8 mouse cellular contexts compared by ENCODE assay signal in the genomic region with DNA sequence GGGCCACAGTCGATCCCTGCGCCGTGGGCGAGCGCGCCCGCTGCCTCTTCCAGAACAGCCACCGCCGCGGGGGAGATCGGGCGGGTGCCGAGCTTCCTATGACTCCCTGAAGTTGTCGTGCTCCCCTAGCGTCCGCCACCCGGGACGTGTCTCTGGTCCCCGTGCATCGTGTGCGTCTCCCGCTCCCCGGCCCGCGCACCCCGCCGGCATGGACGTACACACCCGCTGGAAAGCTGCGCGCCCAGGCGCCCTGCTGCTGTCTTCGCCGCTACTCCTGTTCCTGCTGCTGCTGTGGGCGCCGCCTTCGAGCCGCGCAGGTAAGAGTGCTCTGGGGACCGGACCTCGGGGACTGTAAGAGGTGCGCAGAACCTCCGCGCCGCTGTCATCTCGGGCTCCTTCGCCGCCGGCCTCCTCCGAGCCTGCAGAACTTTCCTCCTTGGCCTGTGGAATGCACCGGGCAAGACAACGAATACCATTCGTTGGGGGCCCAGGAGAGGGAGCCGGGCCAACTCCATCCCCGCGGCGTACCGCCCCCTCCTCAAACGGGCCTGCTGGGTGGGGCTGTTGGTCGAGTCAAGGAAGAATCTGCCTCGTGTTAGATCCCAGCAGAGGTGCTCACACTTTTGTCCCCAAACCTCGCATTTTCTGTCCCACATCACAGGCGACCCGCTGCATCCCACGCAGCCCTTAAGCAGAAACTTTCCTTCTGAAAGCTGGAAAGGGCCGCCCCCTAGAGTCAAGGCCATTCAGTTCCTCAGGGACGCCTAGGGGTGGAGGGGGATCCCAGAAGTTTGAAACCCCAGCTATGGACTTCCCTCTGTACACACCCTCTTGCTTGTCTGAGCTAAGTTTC. TPM values are rescaled to one million over a fixed set of nuclear protein-coding genes. Genes with fewer than 3 reads are reported as not detected.
A peak's percentile ranks its signal among the peaks of the same experiment; 100 is the strongest.
DNase-seq lines count a peak whose midpoint lies in the region; ATAC-seq lines count a peak whose summit lies in the region.

No protein-coding gene starts in this region.

- 0 out of 2 replicates have a peak, but pooled peaks cover 3% of the 10 kb centered on the region for H3K36me3 ChIP-seq in embryonic facial prominence, embryonic 12.5 days
- H3K36me3 ChIP-seq in heart, embryonic 16.5 days (ENCODE audit: control insufficient read depth, insufficient read depth), result no peaks in the 10 kb centered on the region
- H3K36me3 ChIP-seq in stomach, embryonic 15.5 days, result no peaks in the 10 kb centered on the region

- H3K4me2 ChIP-seq in embryonic facial prominence, embryonic 12.5 days (replicated peaks), result peak overlapping the region; percentile 78
- H3K4me2 ChIP-seq in heart, embryonic 16.5 days (ENCODE audit: low read depth, low read length), result peak overlapping the region; percentile 97
- peak overlapping the region; percentile 89 for H3K4me2 ChIP-seq in stomach, embryonic 15.5 days

- peaks cover 48% of the 10 kb centered on the region for H3K4me1 ChIP-seq in embryonic facial prominence, embryonic 12.5 days
- peaks cover 9% of the 10 kb centered on the region; the same call in 1 of the 2 replicates for H3K4me1 ChIP-seq in heart, embryonic 16.5 days (ENCODE audit: control insufficient read depth, insufficient read depth, low read length)
- H3K4me1 ChIP-seq in stomach, embryonic 15.5 days, result peaks cover 41% of the 10 kb centered on the region

- H3K27me3 ChIP-seq in embryonic facial prominence, embryonic 12.5 days, result no peaks in the 10 kb centered on the region
- no peaks in the 10 kb centered on the region for H3K27me3 ChIP-seq in heart, embryonic 16.5 days (ENCODE audit: control insufficient read depth, insufficient read depth, low read length)
- H3K27me3 ChIP-seq in stomach, embryonic 15.5 days (replicated peaks), result peaks cover 4% of the 10 kb centered on the region; the same call in 1 of the 2 replicates

- WGBS in embryonic facial prominence, embryonic 12.5 days, result under 1% methylated on average over 64 of the region's 67 CpGs
- under 1% methylated on average over 67 of the region's 67 CpGs for WGBS in heart, embryonic 16.5 days
- under 1% methylated on average over 67 of the region's 67 CpGs for WGBS in stomach, embryonic 15.5 days

- H3K9me3 ChIP-seq in embryonic facial prominence, embryonic 12.5 days, result no peaks in the 10 kb centered on the region
- H3K9me3 ChIP-seq in heart, embryonic 16.5 days (replicated peaks; ENCODE audit: control insufficient read depth, low read length), result no peaks in the 10 kb centered on the region
- H3K9me3 ChIP-seq in stomach, embryonic 15.5 days, result no peaks in the 10 kb centered on the region

- ATAC-seq in embryonic facial prominence, embryonic 12.5 days (ENCODE audit: insufficient number of reproducible peaks, insufficient read depth, low FRiP score, low TSS enrichment), result peak; percentile 0; the same call in 1 of the 2 replicates
- ATAC-seq in heart, embryonic 16.5 days (replicated peaks; ENCODE audit: extremely low read depth, insufficient read depth, low FRiP score), result peak; percentile 4; the same call in 1 of the 2 replicates
- no peak for ATAC-seq in stomach, embryonic 15.5 days (ENCODE audit: insufficient read depth, low FRiP score, low read depth)

- peak overlapping the region; percentile 94 for H3K9ac ChIP-seq in embryonic facial prominence, embryonic 12.5 days
- peak overlapping the region; percentile 83 for H3K9ac ChIP-seq in heart, embryonic 16.5 days (ENCODE audit: low read length)
- H3K9ac ChIP-seq in stomach, embryonic 15.5 days, result peak overlapping the region; percentile 83

- DNase-seq in ovary, adult 18-20 months (ENCODE audit: low spot score), result peak; percentile 19
- DNase-seq in ovary, postnatal 10 days (ENCODE audit: low spot score), result no peak
- peak; percentile 61 for DNase-seq in kidney, postnatal 14 days
- peak; percentile 71 to 73 for DNase-seq in lung, postnatal 4 days
- DNase-seq in frontal cortex, postnatal 36 days (ENCODE audit: low spot score in 2 of 2), result no peak

- peak overlapping the region; percentile 96 for H3K27ac ChIP-seq in embryonic facial prominence, embryonic 12.5 days
- peak overlapping the region; percentile 79 for H3K27ac ChIP-seq in heart, embryonic 16.5 days (ENCODE audit: low read length)
- H3K27ac ChIP-seq in stomach, embryonic 15.5 days, result peak overlapping the region; percentile 96

- H3K4me3 ChIP-seq in embryonic facial prominence, embryonic 12.5 days, result peak overlapping the region; percentile 93
- peak overlapping the region; percentile 73 for H3K4me3 ChIP-seq in heart, embryonic 16.5 days (ENCODE audit: low read length)
- H3K4me3 ChIP-seq in stomach, embryonic 15.5 days (replicated peaks), result peak overlapping the region; percentile 79

RNA-seq across cellular contexts. Expression of gene Col5a1, which starts 0.6 kb away (rescaled TPM):
- 79.0 and 82.1 TPM in 2 replicates for polyA plus RNA-seq in embryonic facial prominence, embryonic 12.5 days (2016; fragmentation: Nextera tagmentation; extraction: Ambion mirVana)
- polyA plus RNA-seq in heart, embryonic 16.5 days (2015; fragmentation: Nextera tagmentation; extraction: Ambion mirVana), result 71.2 and 73.7 TPM in 2 replicates
- 130 and 136 TPM in 2 replicates for polyA plus RNA-seq in stomach, embryonic 15.5 days (2015; fragmentation: Nextera tagmentation; extraction: Ambion mirVana)

Comparison
In these comparisons a context has a peak if more than half of its experiments do, and no peak if none do; other contexts are left out.
1. DNase-seq: peak in ovary, adult 18-20 months (single experiment), kidney, postnatal 14 days (single experiment) and lung, postnatal 4 days (2 of 2); none in ovary, postnatal 10 days (single experiment) and frontal cortex, postnatal 36 days (0 of 2).
2. Peak in every context shown above with its lines, with median percentiles within 50 percentile points of each other: H3K27ac ChIP-seq, H3K4me2 ChIP-seq, H3K4me3 ChIP-seq and H3K9ac ChIP-seq.